Mouse (Mus musculus): ENCODE measurements around the gene Tfdp2.

The Tfdp2 gene

DNA sequence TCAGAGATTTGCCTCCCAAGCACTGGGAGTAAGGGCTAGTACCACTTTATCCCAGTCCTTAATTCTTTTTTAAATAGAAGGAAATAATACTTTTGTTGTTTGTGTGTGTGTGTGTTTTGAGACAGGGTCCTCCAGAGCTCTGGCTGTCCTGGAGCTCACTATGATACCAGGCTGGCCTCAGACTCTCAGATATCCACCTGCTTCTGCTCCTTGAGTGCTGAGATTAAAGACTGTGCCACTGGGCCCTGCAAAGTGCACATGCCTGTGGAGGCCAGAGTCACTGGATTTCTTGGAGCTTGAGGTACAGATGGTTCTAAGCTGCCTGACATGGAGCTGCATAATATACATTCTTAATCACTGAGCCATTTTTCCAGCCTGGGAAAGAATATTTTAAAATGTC, 32.2 kb downstream of the Tfdp2 start:
- DNase-seq (ENCODE audit: low spot score) = no peak

DNA sequence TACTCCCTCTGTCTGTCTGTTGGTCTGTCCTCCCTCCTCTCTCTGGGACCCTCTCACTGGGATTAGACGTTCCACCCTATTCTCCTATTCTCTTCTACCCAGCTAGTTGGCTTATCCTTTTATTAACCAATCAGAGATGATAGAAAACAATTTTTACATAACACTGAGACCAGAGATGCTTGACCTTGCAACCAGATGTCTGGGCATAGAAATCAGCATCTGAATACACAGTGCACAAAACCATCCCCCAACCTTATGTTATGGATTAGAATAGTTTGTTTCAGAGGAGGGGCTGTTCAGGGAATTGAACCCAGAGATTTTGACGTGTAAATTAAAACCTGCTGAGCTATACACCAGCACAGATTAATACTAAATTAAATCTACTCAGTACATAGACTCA, 34.2 kb downstream of the Tfdp2 start:
- DNase-seq (ENCODE audit: low spot score) = no peak

DNA sequence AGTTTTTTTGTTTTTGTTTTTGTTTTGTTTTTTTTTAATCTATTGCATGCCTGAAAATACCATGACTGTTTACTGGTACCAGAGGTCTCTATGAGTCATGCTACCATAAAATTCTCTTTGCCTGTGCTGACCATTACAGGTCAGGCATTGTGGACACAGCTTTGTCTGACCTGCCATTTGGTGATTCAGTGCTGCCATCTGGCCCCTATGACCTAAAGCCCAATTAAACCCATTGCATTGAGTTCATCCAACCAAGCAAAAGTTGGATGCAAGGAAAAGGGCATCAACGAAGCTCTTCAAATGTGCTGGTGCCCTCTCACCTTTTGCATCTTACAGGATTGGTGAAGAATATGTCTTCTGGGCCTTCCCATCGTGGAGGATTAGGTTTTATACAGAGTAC, 39.4 kb downstream of the Tfdp2 start:
- DNase-seq (ENCODE audit: low spot score) = no peak

DNA sequence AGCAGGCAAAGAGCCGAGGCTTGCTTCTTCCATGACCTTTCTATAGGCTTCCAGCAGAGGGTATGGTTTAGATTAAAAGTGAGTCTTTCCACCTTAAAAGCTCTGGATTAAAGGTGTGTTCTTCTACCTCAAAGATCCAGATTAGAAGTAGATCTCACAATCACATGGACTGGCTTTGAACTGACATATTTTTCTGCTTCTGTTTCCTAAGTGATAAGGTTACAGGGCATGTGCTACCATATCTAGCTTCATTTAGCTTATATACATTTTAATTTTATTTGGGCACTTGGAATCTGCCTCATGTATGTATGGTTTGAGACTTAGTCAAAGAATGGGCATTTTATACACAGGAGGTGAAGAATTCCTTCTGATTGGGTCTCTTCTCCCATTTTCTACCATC, 41.3 kb downstream of the Tfdp2 start:
- DNase-seq (ENCODE audit: low spot score) = no peak

DNA sequence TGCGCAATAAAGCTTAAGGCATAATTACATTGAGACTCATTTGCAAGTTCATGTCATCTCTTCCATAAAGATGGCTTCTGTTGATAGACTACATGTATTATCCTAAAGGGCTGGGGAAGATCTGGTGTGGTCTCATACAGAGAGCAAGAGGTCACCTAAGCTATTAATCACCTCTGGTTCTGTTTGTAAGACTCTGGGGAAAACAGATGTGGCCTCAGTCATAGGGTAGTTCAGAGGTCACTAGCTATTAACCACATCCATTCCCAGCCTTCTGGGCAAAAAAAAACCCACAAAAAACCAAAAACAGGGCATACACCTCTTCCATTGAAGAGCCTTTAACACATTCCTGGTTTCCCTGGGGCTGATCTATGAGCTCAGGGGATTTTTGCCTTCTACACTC, 42.2 kb downstream of the Tfdp2 start:
- no peak for DNase-seq (ENCODE audit: low spot score)

DNA sequence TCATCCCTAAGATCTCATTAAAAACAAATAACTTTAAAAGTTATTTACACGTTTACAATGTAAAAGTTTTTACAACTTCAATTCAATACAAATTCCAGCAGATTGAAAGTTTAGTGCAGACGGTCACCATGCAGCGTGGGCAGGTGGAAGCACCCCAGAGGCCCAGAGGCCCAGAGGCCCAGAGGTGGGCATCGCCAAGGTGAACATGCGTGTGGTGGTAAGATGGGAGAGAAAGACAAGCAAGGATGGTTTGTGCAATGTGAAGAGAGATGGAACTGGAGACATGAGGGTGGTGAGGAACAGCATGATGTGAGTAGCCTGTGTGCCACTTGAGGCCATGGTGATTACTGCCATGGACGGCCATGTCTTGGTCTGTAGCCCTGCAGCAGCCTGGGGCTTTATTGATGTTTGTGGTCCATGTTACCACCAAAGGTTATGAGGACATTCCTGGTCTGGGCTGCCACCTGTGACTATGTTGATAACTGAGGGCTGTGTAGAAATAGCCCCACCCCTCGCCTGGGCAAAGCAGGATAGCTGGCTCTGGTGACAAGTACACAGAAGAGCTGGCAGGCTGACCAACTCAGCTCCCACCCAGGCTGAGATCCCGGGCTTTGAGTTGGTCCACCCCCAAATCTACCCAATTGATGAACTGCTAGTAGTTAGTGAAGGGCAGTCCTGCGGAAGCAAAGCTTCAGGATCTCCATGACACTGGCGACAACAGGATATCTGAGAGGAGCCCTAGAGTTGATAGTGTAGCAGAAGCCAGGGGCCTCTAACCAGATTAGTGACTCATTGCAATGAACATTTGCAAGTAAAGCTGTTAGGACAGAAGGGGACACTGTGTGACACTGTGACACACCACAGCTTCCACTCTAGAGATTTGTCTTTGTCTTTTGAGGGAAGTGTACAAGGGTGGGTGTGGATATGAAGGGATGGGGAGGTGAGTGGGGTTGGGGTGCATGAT, 45.3 kb downstream of the Tfdp2 start:
- DNase-seq (ENCODE audit: low spot score) = no peak

DNA sequence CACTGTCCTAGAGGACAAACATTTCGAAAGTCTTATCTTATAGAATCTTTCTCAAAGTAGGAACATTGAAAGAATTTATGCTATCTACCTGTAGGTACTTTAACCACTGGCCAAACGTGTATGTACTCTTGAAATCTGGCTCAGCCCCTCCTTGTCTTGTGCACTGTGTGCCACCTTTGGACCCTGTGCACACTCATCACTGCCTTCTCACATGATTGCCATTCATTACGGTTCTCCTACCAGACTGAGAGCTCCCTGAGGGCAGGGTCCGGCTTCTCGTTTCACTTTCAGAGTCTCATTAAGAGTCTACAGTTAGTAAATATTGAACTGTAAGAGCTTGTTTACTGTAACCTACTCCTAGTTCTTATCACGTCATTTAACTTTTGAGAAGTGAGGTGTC, 47.8 kb downstream of the Tfdp2 start:
- DNase-seq (ENCODE audit: low spot score) = no peak

DNA sequence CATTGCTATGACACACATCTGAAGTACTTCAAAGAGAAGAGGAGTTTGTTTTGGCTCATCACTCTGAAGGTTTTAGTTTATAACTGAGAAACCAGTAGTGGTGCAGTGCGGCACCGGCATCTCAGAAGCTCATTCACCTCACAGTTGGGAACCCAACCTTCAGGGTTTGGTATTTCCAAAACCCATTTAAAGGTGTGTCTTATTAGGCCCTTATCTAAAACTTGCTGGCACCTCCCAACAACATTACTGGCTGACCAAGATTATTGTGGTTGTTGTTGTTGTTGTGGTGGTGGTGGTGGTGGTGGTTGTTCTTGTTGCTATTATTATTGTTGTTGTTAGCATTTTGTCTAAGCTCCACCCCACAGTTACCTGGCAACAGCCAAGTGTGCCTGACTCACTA, 58.7 kb downstream of the Tfdp2 start:
- DNase-seq (ENCODE audit: low spot score) = no peak

DNA sequence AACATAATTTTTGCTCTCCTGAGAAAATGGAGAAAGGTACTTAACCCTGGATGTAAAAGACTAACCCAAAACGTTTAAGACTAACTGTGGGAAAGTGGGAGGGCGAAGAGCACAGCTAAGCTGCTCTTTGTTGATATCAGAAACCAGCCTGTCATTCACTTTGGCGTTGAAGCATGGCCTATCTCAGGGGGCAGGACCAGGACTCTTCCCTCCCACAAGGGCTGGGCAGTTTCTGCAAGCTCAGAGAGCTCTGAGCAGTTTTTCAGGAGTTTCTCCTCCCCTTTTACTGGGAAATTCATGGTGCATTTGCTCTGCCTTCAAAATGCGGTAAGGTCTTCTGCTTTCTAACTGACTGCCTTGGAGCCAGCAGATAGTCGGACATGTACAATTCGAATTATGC, 62.4 kb downstream of the Tfdp2 start:
- DNase-seq (ENCODE audit: low spot score) = no peak

DNA sequence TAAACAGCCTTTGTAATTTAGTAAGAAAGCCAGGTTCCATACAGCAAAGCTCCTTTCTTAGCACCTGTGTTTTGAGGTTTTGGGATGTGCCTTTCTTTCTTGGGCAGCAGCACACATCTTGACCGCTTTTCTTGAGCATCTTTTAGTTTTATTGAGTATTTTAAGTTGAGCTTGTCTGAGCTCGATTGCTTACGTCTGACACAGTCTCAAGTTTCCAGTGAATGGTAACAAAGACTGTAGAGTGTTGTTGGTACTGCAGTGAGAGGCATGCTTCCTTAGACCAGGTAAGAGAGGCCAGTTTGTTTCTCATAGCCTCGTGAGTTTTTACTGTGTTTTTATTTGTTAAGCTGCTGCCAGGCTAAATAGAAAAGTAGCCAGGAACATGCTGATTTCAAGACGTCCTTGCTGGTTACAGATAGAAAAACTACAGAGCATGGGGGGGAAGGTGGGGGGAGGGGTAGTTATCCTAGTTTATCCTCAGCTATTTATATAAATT, 63.0 kb downstream of the Tfdp2 start:
- DNase-seq (ENCODE audit: low spot score) = no peak

DNA sequence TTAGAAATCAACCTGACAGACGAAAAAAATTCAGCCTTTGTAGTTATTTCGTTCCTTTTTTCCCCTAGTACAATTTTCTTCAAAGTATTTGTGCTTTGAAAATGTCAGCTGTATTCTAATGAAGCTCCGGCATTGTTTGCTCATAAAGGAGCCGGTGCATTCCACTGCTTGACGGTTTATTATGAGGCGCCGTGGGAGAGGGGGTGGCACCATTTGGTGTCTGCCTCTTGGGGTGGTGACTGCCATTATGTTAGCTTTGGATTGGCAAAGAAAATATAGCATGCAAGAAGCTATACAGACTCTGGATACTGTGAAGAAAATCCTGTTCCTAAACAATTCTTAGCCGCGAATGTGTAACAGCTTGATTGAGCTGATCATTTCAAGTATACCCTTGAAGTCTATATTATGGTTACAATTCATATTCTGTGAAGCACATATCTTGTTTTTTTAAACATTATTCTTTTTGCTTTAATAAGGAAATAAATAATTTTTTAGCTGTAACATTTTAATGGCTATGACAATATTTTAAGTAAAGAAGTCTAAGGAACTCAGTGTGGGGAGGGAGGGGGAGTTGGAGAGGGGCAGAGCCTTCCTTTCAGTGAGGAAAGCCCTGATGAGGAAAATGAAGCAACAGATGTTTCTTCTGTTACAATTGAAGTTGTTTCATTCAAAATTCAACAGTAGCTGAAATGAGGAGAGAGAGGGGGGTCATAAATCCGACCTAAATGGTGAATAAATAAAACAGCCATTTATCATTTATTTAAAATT, 63.9 kb downstream of the Tfdp2 start:
- no peak for DNase-seq (ENCODE audit: low spot score)

DNA sequence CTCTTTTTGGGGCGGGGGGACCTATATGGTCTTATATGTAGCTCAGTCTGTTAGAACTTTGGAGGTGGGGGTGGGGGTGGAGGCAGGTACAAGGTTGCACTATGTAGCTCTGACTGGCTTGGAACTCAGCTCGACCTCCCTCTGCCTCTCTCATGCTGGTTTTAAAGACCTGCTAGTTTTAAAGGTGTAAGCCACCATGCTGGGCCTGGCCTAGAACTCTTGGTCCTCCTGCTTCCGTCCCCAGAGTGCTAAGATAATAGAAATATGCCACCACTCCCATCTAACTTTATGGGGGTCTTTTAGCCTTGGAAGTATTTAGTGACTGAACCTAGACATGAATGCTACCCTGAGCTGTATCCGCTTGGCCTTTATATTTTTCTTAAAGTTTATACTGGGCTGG, 65.0 kb downstream of the Tfdp2 start:
- no peak for DNase-seq (ENCODE audit: low spot score)

DNA sequence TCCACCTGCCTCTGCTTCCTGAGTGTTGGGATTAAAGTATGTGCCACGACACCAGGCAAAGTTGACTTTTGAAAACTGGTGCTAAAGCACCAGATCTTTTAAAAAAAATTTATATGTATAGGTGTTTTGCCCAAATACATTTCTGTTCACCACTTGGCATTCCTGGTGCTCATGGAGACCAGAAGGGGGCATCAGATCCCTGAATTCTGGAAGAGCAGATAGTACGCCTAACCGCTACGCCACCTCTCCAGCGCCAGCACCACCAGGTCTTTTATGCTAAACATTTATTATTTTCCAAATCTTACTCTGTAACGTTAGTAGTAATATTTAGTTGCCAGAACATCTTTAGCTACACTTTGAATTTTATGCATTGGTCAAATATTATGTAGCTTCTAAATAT, 65.9 kb downstream of the Tfdp2 start:
- DNase-seq (ENCODE audit: low spot score) = no peak

DNA sequence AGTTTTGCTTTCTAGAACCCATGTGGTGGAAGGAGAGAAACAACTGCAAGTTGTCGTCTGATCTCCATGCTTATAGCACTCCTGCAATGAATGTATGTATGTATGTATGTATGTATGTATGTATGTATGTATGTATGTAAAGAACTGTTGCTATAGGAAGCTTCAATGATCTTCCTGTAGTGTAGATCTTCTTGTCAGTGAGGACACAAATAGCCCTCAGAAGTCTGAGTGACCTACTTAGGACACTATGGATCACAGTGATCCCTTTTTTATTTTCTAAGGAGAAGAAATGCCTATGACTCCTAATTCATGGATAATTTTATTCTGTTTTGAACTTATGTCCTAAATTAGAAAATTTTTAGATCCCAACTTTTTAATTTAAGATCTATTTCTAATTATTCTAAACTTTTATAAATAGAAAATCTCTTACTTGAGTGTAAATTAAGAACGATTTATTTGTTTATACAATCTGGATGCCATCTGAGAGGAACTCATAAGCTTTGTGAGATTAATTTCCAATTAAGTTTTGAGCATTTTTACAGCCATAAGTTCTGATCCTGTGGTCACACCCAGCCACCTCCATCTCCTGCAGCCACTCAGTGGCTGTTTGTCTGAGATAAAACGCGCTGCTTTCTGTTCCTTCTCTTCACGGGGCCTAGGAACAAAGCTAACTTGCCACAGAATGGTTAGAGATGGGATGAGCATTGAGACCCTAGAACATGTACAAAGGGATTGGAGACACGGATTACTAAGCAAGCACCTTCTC, 70.9 kb downstream of the Tfdp2 start:
- no peak for DNase-seq (ENCODE audit: low spot score)

DNA sequence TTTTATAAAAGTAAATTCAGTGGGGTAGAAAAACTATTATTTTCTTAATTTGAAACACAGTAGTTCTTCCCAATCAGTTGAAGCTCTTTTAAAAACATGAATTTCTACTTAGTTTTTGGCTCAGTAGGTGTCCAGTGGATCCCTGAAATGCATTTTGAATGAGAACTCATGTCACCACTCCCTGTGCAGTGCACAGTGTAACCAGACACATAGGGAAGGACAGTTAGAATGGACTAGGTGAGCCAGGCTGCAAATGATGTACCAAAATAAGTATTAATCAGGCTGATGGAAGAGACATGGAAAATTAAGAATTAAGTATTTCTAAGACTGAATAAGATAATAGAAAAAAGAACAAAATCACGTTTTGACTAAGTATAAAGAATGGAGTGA, 71.5 kb downstream of the Tfdp2 start:
- no peak for DNase-seq (ENCODE audit: low spot score)

DNA sequence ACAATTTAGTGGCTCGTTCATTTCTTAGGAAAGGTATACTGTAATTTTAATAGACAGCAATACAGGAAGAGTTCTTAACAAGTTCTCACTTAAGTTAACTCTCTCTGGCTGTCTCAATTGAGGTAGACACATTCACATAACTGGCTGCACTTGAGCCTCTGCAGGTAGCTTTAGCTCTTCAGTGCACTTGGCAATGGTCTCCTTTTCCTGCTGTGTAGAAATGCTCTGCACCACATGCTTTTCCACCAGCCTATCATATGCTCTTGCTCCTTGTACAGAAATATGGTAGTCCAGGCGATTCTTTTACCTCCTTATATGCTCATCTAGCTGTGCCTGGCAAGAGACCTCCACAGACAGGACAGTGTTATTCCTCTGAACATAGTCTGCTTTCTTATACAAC, 73.7 kb downstream of the Tfdp2 start:
- no peak for DNase-seq (ENCODE audit: low spot score)

DNA sequence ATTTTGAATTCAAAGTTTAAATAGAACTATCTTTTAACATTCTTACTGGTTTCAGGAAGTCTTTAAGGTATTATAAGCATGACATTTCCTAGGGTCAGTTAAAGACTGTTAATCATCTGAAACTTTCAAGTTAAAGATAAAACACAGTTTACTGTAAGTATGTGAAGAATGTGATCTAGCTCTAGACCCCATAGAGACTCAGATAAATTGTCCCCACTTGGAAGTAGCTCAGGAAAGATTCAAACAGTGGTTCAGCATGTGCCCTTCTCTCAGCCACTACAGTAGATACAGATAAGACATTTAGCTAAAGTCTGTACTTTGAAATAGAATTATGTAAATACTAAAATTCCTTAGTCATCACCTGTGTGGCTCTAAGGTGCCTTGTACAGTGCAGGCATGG, 79.5 kb downstream of the Tfdp2 start:
- DNase-seq (ENCODE audit: low spot score) = no peak

DNA sequence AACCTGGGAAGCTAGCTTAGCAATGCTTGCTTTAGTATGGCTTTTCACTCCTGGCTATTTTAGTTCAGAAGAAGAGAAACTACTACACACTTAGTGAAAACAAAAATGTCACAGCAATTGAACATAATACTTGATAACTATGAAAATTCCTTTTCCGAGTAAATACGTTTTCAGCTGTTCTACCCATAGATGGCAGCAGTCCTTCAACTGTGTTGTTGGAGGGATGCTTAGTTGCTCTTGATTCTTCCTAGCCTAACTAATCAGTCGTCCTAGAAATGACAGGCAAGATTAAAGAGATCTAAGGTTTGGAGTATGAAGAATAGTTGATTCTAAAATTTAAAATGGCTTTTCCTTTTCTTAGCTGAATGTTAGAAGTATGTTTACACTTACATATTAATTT, 85.4 kb downstream of the Tfdp2 start:
- DNase-seq (ENCODE audit: low spot score) = no peak

DNA sequence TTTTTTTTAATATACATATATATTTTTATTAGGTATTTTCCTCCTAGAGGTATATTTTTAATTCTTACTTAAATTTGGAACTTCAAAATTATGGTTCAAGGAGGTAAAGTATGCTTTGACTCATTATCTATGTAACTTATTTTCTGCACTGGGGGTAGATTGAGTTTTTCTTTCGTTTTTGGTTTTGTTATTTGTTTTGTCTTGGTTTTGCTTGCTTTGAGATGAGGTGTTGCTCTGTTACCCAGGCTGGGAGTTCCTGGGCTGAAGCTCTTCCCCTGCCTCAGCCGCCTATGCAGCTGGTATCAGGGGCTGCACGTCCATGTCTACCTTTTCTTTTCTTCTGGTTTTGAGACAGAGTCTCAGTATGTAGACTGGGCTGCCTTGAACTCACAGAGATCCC, 86.0 kb downstream of the Tfdp2 start:
- no peak for DNase-seq (ENCODE audit: low spot score)

DNA sequence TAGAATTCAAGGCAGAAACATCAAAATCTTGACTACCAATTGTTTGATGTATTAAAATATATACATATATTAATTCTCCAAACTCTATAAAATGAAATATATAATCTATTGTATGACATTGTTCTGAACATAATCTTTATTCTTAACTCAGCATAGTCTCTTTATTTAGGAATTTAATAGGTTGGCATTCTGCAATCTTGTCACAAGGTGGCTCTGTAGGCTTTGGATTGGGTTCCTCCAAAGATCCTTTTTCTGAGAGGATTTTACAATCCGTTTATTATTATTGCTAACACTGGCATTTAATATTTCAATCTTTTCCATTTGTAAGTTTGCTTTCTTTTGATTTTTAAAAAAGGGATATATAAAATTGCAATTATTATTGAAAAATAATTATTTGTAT, 88.8 kb downstream of the Tfdp2 start:
- DNase-seq (ENCODE audit: low spot score) = no peak

DNA sequence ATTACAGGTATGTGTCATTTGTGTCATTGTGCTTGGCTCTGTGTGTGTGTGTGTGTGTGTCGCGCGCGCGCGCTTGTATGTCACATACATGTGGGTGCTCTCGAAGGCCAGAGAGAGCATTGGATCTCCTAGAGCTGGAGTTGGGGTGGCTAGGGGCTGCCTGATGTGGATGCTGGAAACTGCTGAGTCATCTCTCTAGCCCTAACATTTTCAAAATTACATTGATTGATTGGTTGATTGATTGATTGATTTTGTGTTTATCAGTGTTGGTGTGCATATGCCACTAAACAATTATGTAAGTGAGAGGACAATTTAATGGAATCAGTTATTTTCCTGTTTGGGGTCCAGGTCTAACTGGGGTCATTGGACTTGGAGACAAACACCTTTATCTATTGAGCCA, 96.1 kb downstream of the Tfdp2 start:
- no peak for DNase-seq (ENCODE audit: low spot score)

DNA sequence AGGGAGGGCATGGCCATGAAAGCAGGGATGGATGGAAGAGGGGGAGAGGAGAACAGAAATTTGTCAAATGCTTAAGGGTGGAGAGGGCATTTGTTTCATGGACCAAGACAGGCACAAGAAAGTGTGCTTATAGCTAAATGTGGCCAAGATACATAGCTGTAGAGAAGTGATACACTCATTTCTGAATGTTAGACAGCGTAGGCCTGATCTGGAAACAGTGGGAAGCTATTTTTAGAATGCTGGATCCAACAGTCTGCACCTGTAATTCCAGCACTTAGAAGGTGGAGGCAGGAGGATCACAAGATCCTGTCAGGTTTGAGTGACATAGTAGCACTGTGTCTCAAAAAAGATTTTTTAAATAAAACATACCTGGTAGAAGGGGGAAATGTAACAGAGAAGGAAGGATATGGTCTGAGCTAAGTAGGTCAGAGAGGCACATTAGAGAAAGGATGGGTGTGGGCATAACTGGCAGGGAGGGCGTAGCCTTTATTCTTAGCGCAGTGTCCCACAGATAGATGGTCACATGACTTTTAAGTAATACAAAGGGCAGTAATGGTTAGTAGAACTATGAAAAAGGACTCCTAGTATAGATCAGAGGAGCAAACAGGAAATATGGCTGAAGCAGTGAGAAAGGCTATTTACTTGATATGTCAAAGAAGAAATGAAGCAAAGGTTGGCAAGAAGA, 103.4 kb downstream of the Tfdp2 start:
- no peak for DNase-seq (ENCODE audit: low spot score)
